Mouse (Mus musculus) lung, adult 2 months (tissue): Measurements from ENCODE around the gene Alad. TPM values are rescaled to one million over a fixed set of nuclear protein-coding genes. Genes with fewer than 3 reads are reported as not detected.
A peak's percentile ranks its signal among the peaks of the same experiment; 100 is the strongest.

Experiments
- DNase-seq: peaks from one replicate; pipeline ENCODE4 v3.0.0; 2022
- H3K4me1 ChIP-seq: fragments of 200-500 bp; 2 replicates; pipeline ENCODE4 v1.6.1; 2011; ENCODE audit warnings: low read length; ENCODE audit not compliant: control insufficient read depth, insufficient read depth
- H3K4me3 ChIP-seq: fragments of 200-500 bp; replicated peaks from 2 replicates; pipeline ENCODE3; 2011; ENCODE audit warnings: low read depth, mild to moderate bottlenecking, control low read depth, low read length; ENCODE audit errors: extremely low read depth
- CTCF ChIP-seq: fragments of 200-500 bp; IDR thresholded peaks from 2 replicates; pipeline ENCODE4 v1.5.1; 2011; ENCODE audit warnings: mild to moderate bottlenecking, low read length, control low read depth; ENCODE audit not compliant: insufficient read depth
- POLR2A ChIP-seq: fragments of 200-500 bp; IDR thresholded peaks from 2 replicates; pipeline ENCODE4 v1.6.1; 2011; ENCODE audit warnings: low read depth, mild to moderate bottlenecking, control low read depth, low read length, borderline replicate concordance; ENCODE audit errors: extremely low read depth
- WGBS: fragments of 180-500 bp; shearing (Covaris S2); methylation state at CpG from one replicate; pipeline ENCODE4 v1.1.7; 2018; 5-methylcytosine and 5-hydroxymethylcytosine counted together
- polyA plus RNA-seq: library from polyadenylated mRNA; depleted of rRNA; stranded (reverse); fragments of >200 nt; gene quantifications from 2 replicates; pipeline ENCODE4 v1.2.3, GENCODE M21; 2012; rRNA removed

Alad gene
- 139 and 141 TPM in 2 replicates for polyA plus RNA-seq

DNA sequence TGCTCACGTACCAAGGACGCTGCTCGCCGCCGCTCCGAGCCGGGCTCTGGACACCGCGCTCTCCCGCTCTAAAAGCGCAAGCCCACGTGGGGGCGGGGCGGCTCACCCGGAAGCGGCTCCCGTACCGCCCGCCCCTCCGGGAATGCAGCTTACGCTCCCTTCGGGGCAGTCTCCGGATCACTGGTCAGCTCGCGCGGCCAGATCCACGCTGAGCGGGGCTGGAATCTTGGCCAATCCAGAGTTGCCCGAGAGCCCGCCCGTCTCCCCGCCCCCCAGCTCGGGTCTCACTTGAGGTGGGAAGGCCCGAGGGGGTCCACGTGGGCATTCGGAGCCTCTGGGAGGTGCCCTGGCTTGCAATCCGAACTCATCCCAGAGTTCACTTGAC, at the start of gene Alad:
Gene Alad (minus strand): TSS at position 70 of the 385 bp plus-strand sequence.
- Histone ChIP-seq H3K4me3 (peak within 1 kb of the TSS; percentile 69), H3K4me1 (peaks cover 9% of the 10 kb centered on the region; the same call in 1 of the 2 replicates)
- DNase-seq: peak; percentile 86
- WGBS: under 1% methylated on average over 37 of the region's 37 CpGs
- TF ChIP-seq POLR2A (peak; percentile 52; the same call in 1 of the 2 replicates), CTCF (no peak)

DNA sequence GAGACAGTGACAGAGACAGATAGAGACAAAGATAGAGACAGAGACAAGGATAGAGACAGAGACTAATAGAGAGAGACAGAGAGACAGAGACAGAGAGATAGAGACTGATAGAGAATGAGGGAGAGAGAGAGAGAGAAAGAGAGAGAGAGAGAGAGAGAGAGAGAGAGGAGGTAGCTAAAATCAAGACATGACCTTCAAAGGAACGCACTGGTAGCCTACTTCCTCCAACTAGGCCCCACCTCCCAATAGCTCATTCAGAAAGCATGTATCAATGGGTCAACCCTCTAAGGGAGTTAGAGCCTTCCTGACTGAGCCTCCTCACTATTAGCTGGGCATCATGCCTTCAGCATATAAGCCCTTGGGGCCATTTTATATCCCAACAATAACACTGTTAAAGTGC, 48.6 kb upstream of the Alad start:
- DNase-seq: no peak
- no peak overlapping the region for H3K4me3 ChIP-seq
- TF ChIP-seq CTCF (no peak), POLR2A (no peak)
- WGBS: 54% methylated on average over 1 of the region's 1 CpGs
- H3K4me1 ChIP-seq: no peaks in the 10 kb centered on the region

DNA sequence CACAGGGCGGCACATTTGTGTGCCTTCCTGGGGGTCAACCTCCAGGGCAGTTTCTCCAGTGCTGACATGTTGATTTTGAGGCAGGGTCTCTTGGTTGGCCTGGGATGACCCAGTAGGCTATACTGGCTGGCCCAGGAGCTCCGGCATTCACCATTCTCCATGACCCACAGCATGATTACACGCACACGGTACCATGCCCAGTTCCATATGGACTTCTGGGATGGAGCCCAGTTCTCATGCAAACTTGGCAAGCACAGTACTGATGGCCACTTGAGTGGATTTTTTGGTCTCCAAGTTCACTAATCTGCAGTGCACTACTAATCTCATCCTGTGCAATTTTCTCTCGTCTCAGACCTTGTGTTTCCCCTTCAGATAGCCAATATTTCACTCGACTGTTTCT, 48.0 kb upstream of the Alad start:
- no peak overlapping the region for H3K4me3 ChIP-seq
- TF ChIP-seq CTCF: no peak
- TF ChIP-seq POLR2A: no peak
- DNase-seq: no peak
- H3K4me1 ChIP-seq: no peaks in the 10 kb centered on the region
- 83% methylated on average over 6 of the region's 6 CpGs for WGBS

DNA sequence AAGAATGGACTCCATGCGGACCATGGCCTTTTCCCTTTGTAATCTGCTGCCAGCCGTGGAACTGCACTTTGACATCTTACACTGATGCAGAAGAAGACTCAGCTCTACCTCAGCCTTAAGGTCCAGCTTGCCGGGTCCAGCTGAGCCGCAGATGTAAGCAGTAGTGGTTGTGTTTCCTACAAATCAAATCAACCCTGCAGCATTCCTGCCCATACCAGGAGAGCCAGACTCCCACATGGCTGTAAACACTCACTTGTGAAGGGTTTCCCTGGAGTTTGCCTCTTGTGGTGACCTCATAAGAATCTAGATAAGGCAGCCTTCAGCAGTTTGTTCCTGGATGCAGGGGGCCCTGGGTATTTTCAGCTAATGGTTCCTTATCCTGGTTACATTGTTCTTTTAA, 46.8 kb upstream of the Alad start:
- no peak for DNase-seq
- TF ChIP-seq CTCF: no peak
- no peak for TF ChIP-seq POLR2A
- Histone ChIP-seq H3K4me3 (no peak overlapping the region), H3K4me1 (0 out of 2 replicates have a peak, but pooled peaks cover 3% of the 10 kb centered on the region)
- WGBS: 66% methylated on average over 4 of the region's 4 CpGs

DNA sequence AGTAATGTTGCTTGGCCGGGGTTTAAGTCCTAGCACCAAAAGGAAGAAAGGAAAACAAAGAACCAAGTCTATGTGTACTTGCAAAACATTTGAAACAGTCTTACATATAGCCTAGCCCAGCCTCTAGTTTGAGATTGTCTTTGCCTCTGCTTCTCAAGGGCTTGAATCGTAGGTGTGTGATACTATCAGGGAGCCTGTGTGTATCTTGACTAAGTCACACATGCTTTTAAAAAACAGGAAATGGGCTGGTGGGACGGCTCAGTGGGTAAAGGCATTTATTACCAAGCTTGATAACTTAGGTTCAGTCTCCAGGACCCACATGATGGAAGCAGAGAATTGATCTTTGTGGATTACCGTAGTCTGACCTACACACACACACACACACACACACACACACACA, 42.3 kb upstream of the Alad start:
- H3K4me1 ChIP-seq: 0 out of 2 replicates have a peak, but pooled peaks cover 3% of the 10 kb centered on the region
- TF ChIP-seq POLR2A (no peak), CTCF (no peak)
- WGBS: 54% methylated on average over 4 of the region's 4 CpGs
- H3K4me3 ChIP-seq: no peak overlapping the region
- no peak for DNase-seq

DNA sequence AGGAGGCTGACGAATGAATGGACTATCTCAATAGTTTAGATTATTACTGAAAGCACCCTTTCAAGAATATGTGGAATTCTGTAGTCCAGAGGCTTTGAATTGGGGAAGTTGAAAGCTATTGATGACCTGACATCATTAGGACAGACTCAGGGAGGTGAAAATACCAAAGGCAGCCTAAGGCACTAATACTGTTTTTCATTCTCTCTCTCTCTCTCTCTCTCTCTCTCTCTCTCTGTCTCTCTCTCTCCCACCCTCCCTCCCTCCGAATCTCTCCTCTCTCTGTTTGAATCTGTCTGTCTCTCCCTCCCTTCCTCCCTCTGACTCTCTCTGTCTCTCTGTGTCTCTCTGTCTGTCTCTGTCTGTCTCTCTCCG, 41.9 kb upstream of the Alad start:
- DNase-seq: no peak
- 42% methylated on average over 3 of the region's 3 CpGs for WGBS
- no peak for TF ChIP-seq POLR2A
- no peak for TF ChIP-seq CTCF
- Histone ChIP-seq H3K4me3 (no peak overlapping the region), H3K4me1 (0 out of 2 replicates have a peak, but pooled peaks cover 3% of the 10 kb centered on the region)

GRCm38 (mm10) chr4:62560963-62561629, 41.4 kb upstream of the Alad start:
- 22% methylated on average over 4 of the region's 4 CpGs for WGBS
- Histone ChIP-seq H3K4me1 (0 out of 2 replicates have a peak, but pooled peaks cover 3% of the 10 kb centered on the region), H3K4me3 (no peak overlapping the region)
- TF ChIP-seq CTCF: peak; percentile 28; the same call in 1 of the 2 replicates
- TF ChIP-seq POLR2A: no peak
- peak; percentile 61 for DNase-seq

GRCm38 (mm10) chr4:62559797-62560329, 40.1 kb upstream of the Alad start, which contains the start of gene Rgs3:
TSS of gene Rgs3 (plus strand) at chr4:62559847.
- H3K4me3 ChIP-seq: no peak within 1 kb of the TSS
- no peak for TF ChIP-seq CTCF
- no peak for TF ChIP-seq POLR2A
- WGBS: 39% methylated on average over 6 of the region's 6 CpGs
- DNase-seq: no peak
- 0 out of 2 replicates have a peak, but pooled peaks cover 3% of the 10 kb centered on the region for H3K4me1 ChIP-seq

DNA sequence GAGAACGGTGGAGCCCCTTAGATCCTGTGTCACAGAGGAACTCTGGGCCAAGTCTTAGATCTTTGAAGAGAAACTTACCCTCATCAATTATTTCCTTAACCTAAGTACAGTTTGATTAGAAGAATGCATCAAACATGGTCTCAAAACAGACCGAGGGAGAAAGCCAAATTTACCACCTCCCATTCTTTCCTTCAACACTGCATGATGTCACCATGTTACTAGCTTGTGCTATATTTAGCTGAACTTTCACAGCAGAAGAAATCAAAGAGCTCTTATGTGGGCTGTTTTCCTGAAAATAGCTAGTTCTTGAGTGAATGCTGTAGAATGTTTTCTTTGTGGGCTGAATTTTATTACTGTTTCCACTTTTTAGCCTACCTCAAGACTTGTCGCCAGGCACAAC, 37.7 kb upstream of the Alad start:
- DNase-seq: no peak
- no peak for TF ChIP-seq CTCF
- H3K4me3 ChIP-seq: no peak overlapping the region
- H3K4me1 ChIP-seq: 0 out of 2 replicates have a peak, but pooled peaks cover 3% of the 10 kb centered on the region
- 39% methylated on average over 3 of the region's 3 CpGs for WGBS

DNA sequence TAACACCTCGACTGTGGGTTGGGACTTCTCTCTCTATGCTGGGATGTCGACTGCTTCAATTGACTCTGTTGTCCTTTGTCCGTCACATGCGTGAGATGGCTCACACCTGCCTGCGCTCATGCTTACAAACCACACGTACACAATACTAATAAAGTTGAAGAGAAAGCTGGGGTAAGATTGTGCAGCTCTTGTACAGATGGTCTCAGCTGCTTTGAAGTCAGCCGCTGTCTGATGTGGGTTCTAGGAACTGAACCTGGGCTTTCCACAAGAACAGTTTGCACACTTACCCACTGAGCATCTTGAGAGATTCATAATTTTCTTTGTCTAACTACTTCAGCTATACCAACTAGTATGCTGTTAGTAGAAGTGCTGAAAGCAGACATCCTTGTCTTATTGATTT, 32.2 kb upstream of the Alad start:
- Histone ChIP-seq H3K4me3 (no peak overlapping the region), H3K4me1 (no peaks in the 10 kb centered on the region)
- TF ChIP-seq CTCF: no peak
- TF ChIP-seq POLR2A: no peak
- no peak for DNase-seq
- WGBS: 76% methylated on average over 7 of the region's 7 CpGs

- no peak for TF ChIP-seq CTCF
- no peak for TF ChIP-seq POLR2A
- H3K4me3 ChIP-seq: no peak overlapping the region
- DNase-seq: no peak
- H3K4me1 ChIP-seq: no peaks in the 10 kb centered on the region
Observed at GRCm38 (mm10) chr4:62544801-62545200, 25.1 kb upstream of the Alad start.
